Mouse (Mus musculus) liver, postnatal 0 days (tissue): Measurements from ENCODE around the gene Blm. TPM values are rescaled to one million over a fixed set of nuclear protein-coding genes. Genes with fewer than 3 reads are reported as not detected.

ENCODE experiments used
- ATAC-seq: fragments of 200-750 bp; cut with Nextera tagmentation; 2 replicates; pipeline ENCODE4 v1.8.0; 2017; ENCODE audit warnings: mild to moderate bottlenecking, moderate library complexity
- DNase-seq: peaks from one replicate; pipeline ENCODE4 v3.0.0-alpha.2; 2016
- H3K27ac ChIP-seq: fragments of 300-500 bp; sonication (generic); 2 replicates; pipeline ENCODE4 v1.5.1; 2014; ENCODE audit warnings: antibody characterized with exemption, moderate library complexity, mild to moderate bottlenecking, low read depth
- H3K27me3 ChIP-seq: fragments of 300-500 bp; sonication (generic); 2 replicates; pipeline ENCODE4 v1.6.1; 2014; ENCODE audit warnings: low read length, control low read depth, mixed read lengths; ENCODE audit not compliant: insufficient read depth
- H3K36me3 ChIP-seq: fragments of 300-500 bp; sonication (generic); replicated peaks from 2 replicates; pipeline ENCODE4 v1.6.1; 2014; ENCODE audit warnings: mild to moderate bottlenecking, control low read depth, low read length, moderate library complexity, mixed read lengths; ENCODE audit not compliant: insufficient read depth
- H3K4me1 ChIP-seq: fragments of 300-500 bp; sonication (generic); 2 replicates; pipeline ENCODE4 v1.6.1; 2014; ENCODE audit warnings: antibody characterized with exemption, mild to moderate bottlenecking, control low read depth; ENCODE audit not compliant: insufficient read depth
- H3K4me2 ChIP-seq: fragments of 300-500 bp; sonication (generic); 2 replicates; pipeline ENCODE4 v1.6.1; 2014; ENCODE audit warnings: low read depth, mild to moderate bottlenecking, low read length, moderate library complexity, mixed read lengths
- H3K4me3 ChIP-seq: fragments of 300-500 bp; sonication (generic); 2 replicates; pipeline ENCODE4 v1.5.1; 2014; ENCODE audit warnings: low read depth, low read length
- H3K9ac ChIP-seq: fragments of 300-500 bp; sonication (generic); replicated peaks from 2 replicates; pipeline ENCODE4 v1.6.1; 2014; ENCODE audit warnings: mild to moderate bottlenecking, moderate library complexity
- H3K9me3 ChIP-seq: fragments of 300-500 bp; sonication (generic); 2 replicates; pipeline ENCODE4 v1.6.1; 2016; ENCODE audit warnings: mild to moderate bottlenecking, control low read depth, low read length, mixed read lengths
- CTCF ChIP-seq: sonication (generic); IDR thresholded peaks from 2 replicates; pipeline ENCODE4 v1.5.1; 2016; ENCODE audit warnings: antibody characterized with exemption, low read depth
- EP300 ChIP-seq: IDR thresholded peaks from 2 replicates; pipeline ENCODE4 v1.6.1; 2016; ENCODE audit warnings: antibody characterized with exemption, low read depth, mild to moderate bottlenecking
- WGBS: fragments of 180-500 bp; shearing (Covaris S2); extraction: QIAGEN DNeasy Blood & Tissue Kit; methylation state at CpG from one replicate; pipeline ENCODE4 v1.1.7; 2014; ENCODE audit not compliant: insufficient replicate concordance; 5-methylcytosine and 5-hydroxymethylcytosine counted together
- polyA plus RNA-seq: library from polyadenylated mRNA; unstranded; fragments of >200 nt; fragmentation: Nextera tagmentation; extraction: Ambion mirVana; gene quantifications from 2 replicates; pipeline ENCODE4 v1.2.1, GENCODE M21; 2015

The Blm gene
- polyA plus RNA-seq, 1 experiment from 2014 or later = 11.8 TPM

DNA sequence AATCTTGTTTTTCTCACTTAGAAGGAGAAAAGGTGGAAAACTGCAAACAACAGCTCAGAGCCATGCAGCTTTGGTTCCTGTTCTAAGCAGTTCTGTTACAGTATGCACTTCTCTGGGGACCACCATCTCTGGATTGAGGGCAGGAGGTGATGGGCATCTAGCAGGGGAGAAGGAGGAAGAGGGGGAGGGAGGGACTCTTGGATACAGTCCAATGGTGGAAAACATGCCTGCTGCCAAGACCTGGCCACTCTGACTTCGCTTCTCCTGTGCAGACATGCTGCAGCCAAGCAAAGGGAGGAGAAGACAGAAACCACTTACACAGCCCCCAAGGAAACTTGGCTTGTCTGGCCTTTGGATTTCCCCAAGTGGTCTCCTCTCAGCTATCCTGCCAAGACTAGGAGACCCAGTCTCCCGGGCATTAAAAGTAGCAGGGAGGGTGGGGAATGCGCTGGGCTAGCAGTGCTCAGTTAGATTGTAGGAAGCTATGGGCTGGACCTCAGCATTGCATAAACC, 77.0 kb downstream of the Blm start:
- no peak overlapping the region for H3K4me2 ChIP-seq
- H3K27ac ChIP-seq = peak overlapping the region; percentile 87
- ATAC-seq = no peak
- H3K9ac ChIP-seq = no peak overlapping the region
- TF ChIP-seq EP300 = no peak
- TF ChIP-seq CTCF = no peak
- WGBS = 70% methylated on average over 3 of the region's 3 CpGs
- no peak overlapping the region for H3K4me3 ChIP-seq
- H3K9me3 ChIP-seq = no peaks in the 10 kb centered on the region
- peaks cover 35% of the 10 kb centered on the region for H3K4me1 ChIP-seq
- DNase-seq = no peak
- peaks cover 43% of the 10 kb centered on the region for H3K36me3 ChIP-seq
- H3K27me3 ChIP-seq = no peaks in the 10 kb centered on the region

DNA sequence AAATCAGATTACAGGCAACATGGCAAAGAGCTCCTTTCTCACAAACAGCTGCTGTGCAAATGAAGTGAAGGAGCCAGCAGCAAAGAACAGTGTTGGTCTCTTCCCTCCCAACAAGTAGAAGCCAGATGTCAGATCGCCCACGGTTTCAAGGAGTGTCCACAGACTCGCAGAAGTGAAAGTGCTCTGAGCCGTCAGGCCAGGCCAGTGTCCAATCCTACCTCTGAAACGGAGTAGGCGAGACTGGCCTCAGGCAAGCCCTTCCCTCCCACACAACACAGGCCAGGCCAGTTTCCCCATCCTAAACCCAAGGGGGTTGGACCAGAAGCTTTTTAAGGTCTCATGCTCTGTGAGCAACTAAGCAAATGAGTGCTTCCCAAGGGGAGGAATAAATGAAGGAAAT, 77.7 kb downstream of the Blm start:
- no peak for DNase-seq
- peak overlapping the region; percentile 87 for H3K27ac ChIP-seq
- H3K9ac ChIP-seq = peak overlapping the region; percentile 45; the same call in 1 of the 2 replicates
- peaks cover 38% of the 10 kb centered on the region for H3K4me1 ChIP-seq
- no peak overlapping the region for H3K4me3 ChIP-seq
- peak; percentile 89 for ATAC-seq
- WGBS = 57% methylated on average over 6 of the region's 6 CpGs
- H3K4me2 ChIP-seq = peak overlapping the region; percentile 15; the same call in 1 of the 2 replicates
- TF ChIP-seq EP300 = no peak
- TF ChIP-seq CTCF = no peak
- peaks cover 45% of the 10 kb centered on the region for H3K36me3 ChIP-seq
- no peaks in the 10 kb centered on the region for H3K9me3 ChIP-seq
- no peaks in the 10 kb centered on the region for H3K27me3 ChIP-seq

DNA sequence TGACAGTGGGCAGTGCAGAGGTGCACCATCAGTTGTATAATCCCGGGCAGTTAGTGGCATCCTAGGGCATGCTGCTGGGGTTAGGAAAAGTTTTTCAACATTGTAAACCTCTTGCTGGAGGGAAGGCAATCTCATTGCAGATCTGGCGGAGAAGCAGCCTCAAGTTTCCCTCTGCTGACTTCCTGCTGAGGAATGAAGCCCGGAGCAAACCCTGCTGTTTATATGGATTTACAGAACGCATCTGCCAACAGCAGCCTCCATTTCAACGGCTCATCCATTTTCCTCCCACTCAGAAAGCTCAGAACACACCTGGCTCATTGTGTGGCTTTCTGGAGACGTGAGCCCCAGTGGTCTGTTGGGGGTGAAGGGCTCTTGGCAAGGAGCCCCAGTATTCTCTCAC, 78.6 kb downstream of the Blm start:
- no peak for TF ChIP-seq CTCF
- TF ChIP-seq EP300 = no peak
- no peak for ATAC-seq
- no peak for DNase-seq
- Histone ChIP-seq H3K27me3 (no peaks in the 10 kb centered on the region), H3K4me2 (peak overlapping the region; percentile 15; the same call in 1 of the 2 replicates), H3K9me3 (no peaks in the 10 kb centered on the region), H3K27ac (peak overlapping the region; percentile 87), H3K4me1 (peaks cover 40% of the 10 kb centered on the region), H3K36me3 (peaks cover 43% of the 10 kb centered on the region), H3K4me3 (no peak overlapping the region), H3K9ac (no peak overlapping the region)
- 82% methylated on average over 6 of the region's 6 CpGs for WGBS

DNA sequence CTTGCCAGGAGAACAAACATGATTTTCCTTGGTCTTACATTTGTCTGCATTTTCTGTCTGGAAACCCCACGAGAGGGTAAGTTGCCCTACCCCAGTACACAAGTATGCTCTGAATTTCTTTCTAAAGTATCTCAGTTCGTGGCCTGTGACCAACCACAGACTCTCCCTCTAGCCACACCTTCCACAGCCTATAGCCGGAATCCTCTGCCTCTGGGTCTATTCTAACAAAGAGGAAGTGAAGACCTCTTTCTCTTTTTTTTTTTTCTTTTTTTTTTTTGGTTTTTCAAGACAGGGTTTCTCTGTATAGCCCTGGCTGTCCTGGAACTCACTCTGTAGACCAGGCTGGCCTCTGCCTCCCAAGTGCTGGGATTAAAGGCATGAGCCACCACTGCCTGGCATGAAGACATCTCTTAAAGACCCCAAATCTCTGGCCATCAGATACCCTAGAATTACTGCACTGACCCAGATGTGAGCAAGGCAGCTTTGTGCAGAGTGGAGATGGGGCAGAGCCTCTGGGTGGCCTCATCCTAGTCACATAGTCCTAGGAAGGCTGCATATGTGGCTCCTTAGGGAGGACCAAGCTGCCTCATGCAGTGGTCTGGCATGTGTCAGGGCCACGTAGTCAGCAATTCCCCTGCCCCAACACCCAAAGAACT, 79.3 kb downstream of the Blm start:
- peaks cover 40% of the 10 kb centered on the region for H3K36me3 ChIP-seq
- no peaks in the 10 kb centered on the region for H3K27me3 ChIP-seq
- DNase-seq = peak; percentile 13
- H3K4me3 ChIP-seq = no peak overlapping the region
- ATAC-seq = no peak
- 55% methylated on average over 4 of the region's 4 CpGs for WGBS
- H3K4me1 ChIP-seq = peaks cover 46% of the 10 kb centered on the region
- H3K9me3 ChIP-seq = no peaks in the 10 kb centered on the region
- H3K9ac ChIP-seq = no peak overlapping the region
- TF ChIP-seq CTCF = no peak
- no peak for TF ChIP-seq EP300
- H3K27ac ChIP-seq = peak overlapping the region; percentile 87
- no peak overlapping the region for H3K4me2 ChIP-seq

DNA sequence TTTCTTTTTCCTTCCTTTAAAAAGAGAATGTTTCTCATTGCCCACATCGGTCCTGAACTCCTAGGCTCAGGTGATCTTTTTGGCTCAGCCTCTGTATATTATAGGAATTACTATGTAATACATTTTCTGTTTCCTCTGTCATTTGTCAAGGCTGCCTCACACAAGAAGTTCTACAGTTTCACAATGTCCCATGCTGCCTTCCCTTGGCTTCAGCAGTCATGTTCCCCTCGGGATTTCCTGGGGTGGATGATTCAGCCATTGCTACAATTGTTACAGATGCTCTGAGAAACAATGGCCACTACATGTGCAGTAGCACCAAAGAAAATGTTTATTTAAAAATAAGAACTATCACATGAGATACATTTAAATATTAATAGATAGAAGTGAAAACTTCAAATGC, 80.1 kb downstream of the Blm start:
- H3K4me2 ChIP-seq = no peak overlapping the region
- no peak for ATAC-seq
- no peaks in the 10 kb centered on the region for H3K9me3 ChIP-seq
- H3K27ac ChIP-seq = peak overlapping the region; percentile 53
- H3K27me3 ChIP-seq = no peaks in the 10 kb centered on the region
- H3K4me3 ChIP-seq = no peak overlapping the region
- no peak for TF ChIP-seq CTCF
- no peak for TF ChIP-seq EP300
- peaks cover 32% of the 10 kb centered on the region for H3K36me3 ChIP-seq
- no peak overlapping the region for H3K9ac ChIP-seq
- peak; percentile 15 for DNase-seq
- H3K4me1 ChIP-seq = peaks cover 55% of the 10 kb centered on the region
- 61% methylated on average over 2 of the region's 2 CpGs for WGBS

DNA sequence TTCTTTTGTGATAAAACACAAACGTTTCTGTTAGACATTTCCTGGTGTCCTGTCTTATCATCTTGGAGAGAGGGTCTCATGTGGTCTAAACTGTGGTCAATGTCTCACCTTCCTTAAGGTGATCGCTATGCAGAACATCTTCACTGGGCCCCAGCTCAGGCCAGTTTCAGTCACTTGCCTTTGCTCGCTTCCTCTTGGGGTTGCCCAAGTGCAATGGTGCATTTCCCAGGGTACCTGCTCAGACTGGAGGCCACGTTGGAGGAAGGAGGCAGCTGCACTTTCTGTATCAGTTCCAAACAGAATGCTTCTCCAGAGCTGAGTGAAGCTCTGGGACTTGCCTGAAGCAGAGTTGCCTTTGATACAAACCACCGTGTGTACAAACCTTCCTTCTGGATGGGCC, 80.9 kb downstream of the Blm start:
- no peak for ATAC-seq
- H3K4me3 ChIP-seq = no peak overlapping the region
- no peak for TF ChIP-seq CTCF
- TF ChIP-seq EP300 = no peak
- no peak for DNase-seq
- H3K9me3 ChIP-seq = no peaks in the 10 kb centered on the region
- peaks cover 57% of the 10 kb centered on the region for H3K4me1 ChIP-seq
- H3K36me3 ChIP-seq = peaks cover 30% of the 10 kb centered on the region
- H3K27ac ChIP-seq = peak overlapping the region; percentile 53; the same call in 1 of the 2 replicates
- 69% methylated on average over 5 of the region's 5 CpGs for WGBS
- no peak overlapping the region for H3K9ac ChIP-seq
- no peaks in the 10 kb centered on the region for H3K27me3 ChIP-seq
- H3K4me2 ChIP-seq = no peak overlapping the region

DNA sequence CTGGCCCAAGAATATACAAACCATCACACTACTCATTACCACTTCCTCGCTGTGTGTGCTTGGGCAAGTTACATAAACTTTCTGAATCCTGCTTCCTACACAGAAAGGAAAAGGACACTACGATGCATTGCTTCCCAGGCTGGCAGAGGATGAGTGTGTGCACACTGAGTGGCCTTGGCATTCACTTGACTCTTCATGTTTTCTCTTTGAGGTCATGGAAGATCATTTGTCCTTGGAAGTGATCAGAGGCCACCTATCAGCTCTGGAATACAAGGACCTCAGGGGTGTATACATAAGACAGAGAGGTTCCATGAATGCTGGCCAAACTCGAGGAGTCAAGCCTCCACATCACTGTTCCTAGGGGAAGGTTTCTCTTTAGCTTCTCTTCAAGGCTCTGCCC, 81.8 kb downstream of the Blm start:
- H3K4me1 ChIP-seq = peaks cover 54% of the 10 kb centered on the region
- no peak for ATAC-seq
- 77% methylated on average over 3 of the region's 3 CpGs for WGBS
- no peak overlapping the region for H3K9ac ChIP-seq
- H3K27ac ChIP-seq = 0 out of 2 replicates have a peak overlapping the region, but pooled peaks have one; percentile 6
- TF ChIP-seq EP300 (no peak), CTCF (no peak)
- peaks cover 23% of the 10 kb centered on the region for H3K36me3 ChIP-seq
- no peaks in the 10 kb centered on the region for H3K9me3 ChIP-seq
- peak; percentile 9 for DNase-seq
- H3K4me2 ChIP-seq = no peak overlapping the region
- no peak overlapping the region for H3K4me3 ChIP-seq
- H3K27me3 ChIP-seq = no peaks in the 10 kb centered on the region
